Mouse (Mus musculus): ENCODE measurements around the gene Shc2.

Gene Shc2

GRCm38 (mm10) chr10:79615860-79616259 lies 21.9 kb downstream of the Shc2 start:
- no peak for DNase-seq (ENCODE audit: extremely low spot score, low spot score)

GRCm38 (mm10) chr10:79614305-79614643 lies 23.4 kb downstream of the Shc2 start:
- DNase-seq (ENCODE audit: extremely low spot score, low spot score): no peak

GRCm38 (mm10) chr10:79613578-79614304 lies 24.0 kb downstream of the Shc2 start, which contains the start of gene C2cd4c:
Gene C2cd4c, minus strand, starts transcription at chr10:79614025.
- DNase-seq (ENCODE audit: extremely low spot score, low spot score): peak; percentile 73

GRCm38 (mm10) chr10:79612192-79613135 lies 25.3 kb downstream of the Shc2 start:
- DNase-seq (ENCODE audit: extremely low spot score, low spot score): peak; percentile 59

- DNase-seq (ENCODE audit: extremely low spot score, low spot score): no peak
These were observed 26.4 kb downstream of the Shc2 start for GRCm38 (mm10) chr10:79611296-79611695.

GRCm38 (mm10) chr10:79609276-79609675 lies 28.4 kb downstream of the Shc2 start:
- no peak for DNase-seq (ENCODE audit: extremely low spot score, low spot score)

- DNase-seq (ENCODE audit: extremely low spot score, low spot score): no peak
These were observed 29.8 kb downstream of the Shc2 start for GRCm38 (mm10) chr10:79607892-79608291.

- no peak for DNase-seq (ENCODE audit: extremely low spot score, low spot score)
These were observed 31.2 kb downstream of the Shc2 start for GRCm38 (mm10) chr10:79606537-79606936.

- no peak for DNase-seq (ENCODE audit: extremely low spot score, low spot score)
These were observed 39.8 kb downstream of the Shc2 start for GRCm38 (mm10) chr10:79597936-79598230.

GRCm38 (mm10) chr10:79597051-79597935 lies 40.4 kb downstream of the Shc2 start:
- DNase-seq (ENCODE audit: extremely low spot score, low spot score): no peak

GRCm38 (mm10) chr10:79595590-79595929 lies 42.2 kb downstream of the Shc2 start:
- no peak for DNase-seq (ENCODE audit: extremely low spot score, low spot score)

GRCm38 (mm10) chr10:79594872-79595589 lies 42.7 kb downstream of the Shc2 start:
- DNase-seq (ENCODE audit: extremely low spot score, low spot score): peak; percentile 55

- no peak for DNase-seq (ENCODE audit: extremely low spot score, low spot score)
These were observed 43.6 kb downstream of the Shc2 start for GRCm38 (mm10) chr10:79594111-79594510.

- no peak for DNase-seq (ENCODE audit: extremely low spot score, low spot score)
These were observed 47.0 kb downstream of the Shc2 start for GRCm38 (mm10) chr10:79590702-79591101.

GRCm38 (mm10) chr10:79587752-79588126 lies 50.0 kb downstream of the Shc2 start:
- no peak for DNase-seq (ENCODE audit: extremely low spot score, low spot score)

GRCm38 (mm10) chr10:79587061-79587751 lies 50.5 kb downstream of the Shc2 start, which contains the start of gene Theg:
Gene Theg, minus strand, starts transcription at chr10:79587331.
- DNase-seq (ENCODE audit: extremely low spot score, low spot score): no peak

GRCm38 (mm10) chr10:79586243-79586642 lies 51.5 kb downstream of the Shc2 start:
- no peak for DNase-seq (ENCODE audit: extremely low spot score, low spot score)

- no peak for DNase-seq (ENCODE audit: extremely low spot score, low spot score)
These were observed 52.0 kb downstream of the Shc2 start for GRCm38 (mm10) chr10:79585723-79586122.

- DNase-seq (ENCODE audit: extremely low spot score, low spot score): no peak
These were observed 52.6 kb downstream of the Shc2 start for GRCm38 (mm10) chr10:79585136-79585535.

- no peak for DNase-seq (ENCODE audit: extremely low spot score, low spot score)
These were observed 53.3 kb downstream of the Shc2 start for GRCm38 (mm10) chr10:79584426-79584825.

All from neural tube, embryonic 10.5 days (tissue).